Mouse (Mus musculus): Measurements from ENCODE around the gene Arhgap28. TPM values are rescaled to one million over a fixed set of nuclear protein-coding genes. Genes with fewer than 3 reads are reported as not detected.

The Arhgap28 gene
- polyA plus RNA-seq, 1 experiment from 2014 or later: 66.3 TPM

DNA sequence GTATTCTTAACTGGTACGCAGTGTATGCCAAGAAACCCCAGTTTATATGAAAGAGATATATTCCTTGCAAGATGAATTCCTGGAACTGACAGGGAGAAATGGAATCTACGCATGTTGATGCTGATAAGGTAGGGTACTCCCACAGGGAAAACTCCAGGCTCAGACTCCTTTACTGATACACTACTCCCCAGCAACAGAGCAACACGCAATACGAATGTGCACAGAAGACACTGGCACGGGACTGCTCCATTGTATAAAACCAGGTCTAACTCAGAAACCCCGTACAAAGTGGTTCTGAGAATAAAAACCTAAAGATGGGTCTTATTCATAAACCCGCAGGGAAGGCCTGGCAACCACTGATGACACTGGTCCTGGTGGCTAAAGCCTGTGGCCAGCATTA, 45.0 kb downstream of the Arhgap28 start:
- Histone ChIP-seq H3K4me2 (ENCODE audit: low read depth, severe bottlenecking) (no peak overlapping the region), H3K9ac (ENCODE audit: low read length) (no peak overlapping the region), H3K4me3 (ENCODE audit: low read depth, low read length) (no peak overlapping the region), H3K4me1 (ENCODE audit: control insufficient read depth, insufficient read depth, low read length) (peaks cover 18% of the 10 kb centered on the region), H3K36me3 (ENCODE audit: control insufficient read depth, insufficient read depth, low read length) (no peaks in the 10 kb centered on the region), H3K27me3 (ENCODE audit: control insufficient read depth, insufficient read depth, low read length) (no peaks in the 10 kb centered on the region), H3K9me3 (ENCODE audit: control insufficient read depth, low read length) (no peaks in the 10 kb centered on the region), H3K27ac (replicated peaks; ENCODE audit: low read depth, low read length) (no peak overlapping the region)
- no peak for ATAC-seq (ENCODE audit: insufficient number of reproducible peaks, low FRiP score, low TSS enrichment, low read depth)
- no peak for DNase-seq (ENCODE audit: low spot score)
- WGBS: 96% methylated on average over 7 of the region's 7 CpGs

DNA sequence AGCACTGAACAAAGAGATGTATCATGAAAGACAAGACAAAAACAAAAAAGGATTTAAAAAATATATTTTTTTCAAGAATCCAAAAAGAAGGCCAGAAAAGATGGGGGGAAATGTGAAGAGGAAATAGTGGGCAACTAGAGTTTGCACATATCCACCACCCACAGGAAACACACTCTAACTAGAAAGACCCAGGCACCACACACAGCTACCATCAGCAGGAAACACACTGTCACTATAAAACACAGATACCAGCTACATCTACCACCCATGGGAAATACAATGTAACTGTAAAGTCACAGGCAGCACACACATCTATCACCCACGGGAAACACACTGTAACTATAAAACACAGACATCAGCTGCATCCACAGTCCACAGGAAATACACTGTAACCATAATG, 46.3 kb downstream of the Arhgap28 start:
- no peak for DNase-seq (ENCODE audit: low spot score)
- Histone ChIP-seq H3K4me2 (ENCODE audit: low read depth, severe bottlenecking) (no peak overlapping the region), H3K4me1 (ENCODE audit: control insufficient read depth, insufficient read depth, low read length) (peaks cover 31% of the 10 kb centered on the region), H3K9me3 (ENCODE audit: control insufficient read depth, low read length) (no peaks in the 10 kb centered on the region), H3K36me3 (ENCODE audit: control insufficient read depth, insufficient read depth, low read length) (no peaks in the 10 kb centered on the region), H3K27me3 (ENCODE audit: control insufficient read depth, insufficient read depth, low read length) (no peaks in the 10 kb centered on the region), H3K9ac (ENCODE audit: low read length) (no peak overlapping the region), H3K27ac (replicated peaks; ENCODE audit: low read depth, low read length) (no peak overlapping the region), H3K4me3 (ENCODE audit: low read depth, low read length) (no peak overlapping the region)
- ATAC-seq (ENCODE audit: insufficient number of reproducible peaks, low FRiP score, low TSS enrichment, low read depth): no peak
- 88% methylated on average over 1 of the region's 1 CpGs for WGBS

- Histone ChIP-seq H3K4me2 (ENCODE audit: low read depth, severe bottlenecking) (no peak overlapping the region), H3K27ac (replicated peaks; ENCODE audit: low read depth, low read length) (peak overlapping the region; percentile 59), H3K36me3 (ENCODE audit: control insufficient read depth, insufficient read depth, low read length) (no peaks in the 10 kb centered on the region), H3K27me3 (ENCODE audit: control insufficient read depth, insufficient read depth, low read length) (no peaks in the 10 kb centered on the region), H3K9ac (ENCODE audit: low read length) (no peak overlapping the region), H3K4me3 (ENCODE audit: low read depth, low read length) (no peak overlapping the region), H3K4me1 (ENCODE audit: control insufficient read depth, insufficient read depth, low read length) (peaks cover 39% of the 10 kb centered on the region), H3K9me3 (ENCODE audit: control insufficient read depth, low read length) (no peaks in the 10 kb centered on the region)
- 36% methylated on average over 10 of the region's 10 CpGs for WGBS
- ATAC-seq (ENCODE audit: insufficient number of reproducible peaks, low FRiP score, low TSS enrichment, low read depth) (no peak), DNase-seq (ENCODE audit: low spot score) (peak; percentile 55)
These were observed 47.8 kb downstream of the Arhgap28 start for GRCm38 (mm10) chr17:67955876-67956690.

DNA sequence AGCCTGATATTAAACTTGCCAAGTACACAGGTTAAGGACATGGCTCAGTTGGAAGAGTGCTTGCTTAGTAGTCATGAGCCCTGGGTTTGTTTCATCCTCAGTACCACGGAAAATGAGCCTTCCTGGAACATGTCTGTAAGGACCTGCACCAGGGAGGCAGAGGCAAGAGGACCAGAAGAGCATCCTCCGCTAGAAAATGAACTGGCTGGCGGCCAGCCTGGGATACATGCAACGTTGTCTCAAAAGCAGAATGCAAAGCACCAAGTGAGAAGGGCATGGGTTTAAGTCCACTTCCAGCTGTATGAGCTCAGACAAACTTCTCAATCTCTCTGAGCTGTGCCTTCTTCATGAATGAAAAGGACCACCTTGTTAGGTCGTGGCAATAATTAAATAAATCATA, 49.0 kb downstream of the Arhgap28 start:
- no peak for ATAC-seq (ENCODE audit: insufficient number of reproducible peaks, low FRiP score, low TSS enrichment, low read depth)

DNA sequence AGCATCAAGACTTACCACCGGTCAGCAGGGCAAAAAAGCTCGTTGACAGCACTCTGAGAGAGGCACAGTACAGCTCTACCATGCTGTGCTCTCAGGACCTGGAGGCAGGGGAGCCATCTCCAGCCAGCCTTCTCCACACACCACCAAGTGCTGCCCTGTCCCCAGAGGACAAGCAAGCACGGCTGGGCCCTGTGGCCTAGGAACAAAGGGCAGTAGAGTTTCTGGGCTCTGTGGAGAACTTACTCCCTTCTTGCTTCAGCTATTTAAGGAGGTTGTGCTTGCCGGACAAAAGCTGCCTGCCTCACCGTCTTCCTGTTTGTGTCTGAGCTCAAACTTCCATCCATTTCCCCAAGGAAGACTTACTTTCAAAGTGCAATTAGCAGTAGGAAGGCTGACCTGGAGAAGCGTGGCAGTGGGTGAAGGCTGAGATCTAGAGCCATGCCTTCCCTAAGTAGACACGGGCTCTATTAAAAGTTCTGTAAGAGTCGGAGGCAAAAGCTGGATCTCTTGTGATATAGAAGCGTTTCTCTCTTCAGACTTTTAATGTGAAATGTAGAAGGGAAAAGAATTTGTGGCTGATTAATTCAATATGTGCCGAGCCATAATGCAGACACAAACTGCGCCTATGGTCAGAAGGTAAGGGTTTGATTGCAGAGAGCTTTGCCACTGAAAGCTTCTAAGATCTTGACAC, 53.3 kb downstream of the Arhgap28 start:
- ATAC-seq (ENCODE audit: insufficient number of reproducible peaks, low FRiP score, low TSS enrichment, low read depth): peak; percentile 70
- Histone ChIP-seq H3K9me3 (ENCODE audit: control insufficient read depth, low read length) (no peaks in the 10 kb centered on the region), H3K27ac (replicated peaks; ENCODE audit: low read depth, low read length) (peak overlapping the region; percentile 96), H3K9ac (ENCODE audit: low read length) (peak overlapping the region; percentile 64), H3K36me3 (ENCODE audit: control insufficient read depth, insufficient read depth, low read length) (no peaks in the 10 kb centered on the region), H3K4me1 (ENCODE audit: control insufficient read depth, insufficient read depth, low read length) (peaks cover 41% of the 10 kb centered on the region), H3K27me3 (ENCODE audit: control insufficient read depth, insufficient read depth, low read length) (no peaks in the 10 kb centered on the region), H3K4me2 (ENCODE audit: low read depth, severe bottlenecking) (peak overlapping the region; percentile 66), H3K4me3 (ENCODE audit: low read depth, low read length) (peak overlapping the region; percentile 40)
- DNase-seq (ENCODE audit: low spot score): peak; percentile 69
- 12% methylated on average over 11 of the region's 11 CpGs for WGBS

More for the DNA sequence above, 49.0 kb downstream of the Arhgap28 start:
- no peak overlapping the region for H3K9ac ChIP-seq (ENCODE audit: low read length)
- H3K27me3 ChIP-seq (ENCODE audit: control insufficient read depth, insufficient read depth, low read length): no peaks in the 10 kb centered on the region
- no peaks in the 10 kb centered on the region for H3K9me3 ChIP-seq (ENCODE audit: control insufficient read depth, low read length)
- H3K4me1 ChIP-seq (ENCODE audit: control insufficient read depth, insufficient read depth, low read length): peaks cover 44% of the 10 kb centered on the region
- 88% methylated on average over 5 of the region's 5 CpGs for WGBS
- no peak overlapping the region for H3K4me3 ChIP-seq (ENCODE audit: low read depth, low read length)
- no peak overlapping the region for H3K27ac ChIP-seq (replicated peaks; ENCODE audit: low read depth, low read length)
- H3K4me2 ChIP-seq (ENCODE audit: low read depth, severe bottlenecking): no peak overlapping the region
- DNase-seq (ENCODE audit: low spot score): no peak
- no peaks in the 10 kb centered on the region for H3K36me3 ChIP-seq (ENCODE audit: control insufficient read depth, insufficient read depth, low read length)

DNA sequence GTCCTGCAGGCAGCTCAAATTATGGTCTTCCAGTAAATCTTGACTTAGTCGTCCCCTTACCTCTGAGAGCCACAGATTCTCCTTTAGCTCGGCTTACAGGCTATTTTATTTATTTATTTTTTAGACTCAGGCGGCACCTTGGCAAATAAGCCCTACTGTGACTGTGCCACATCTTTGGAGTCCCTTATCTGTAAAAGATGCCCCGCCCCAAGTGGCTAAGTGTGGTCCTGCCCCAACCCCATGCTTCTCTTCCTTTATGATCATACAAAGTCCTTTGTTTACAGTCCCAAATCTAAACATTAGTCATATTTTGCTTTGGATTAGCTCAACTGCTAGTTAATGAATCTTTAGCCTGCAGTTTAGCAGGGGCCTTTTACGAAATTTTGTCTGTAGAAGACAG, 55.3 kb downstream of the Arhgap28 start:
- Histone ChIP-seq H3K36me3 (ENCODE audit: control insufficient read depth, insufficient read depth, low read length) (no peaks in the 10 kb centered on the region), H3K27ac (replicated peaks; ENCODE audit: low read depth, low read length) (no peak overlapping the region), H3K9me3 (ENCODE audit: control insufficient read depth, low read length) (no peaks in the 10 kb centered on the region), H3K4me3 (ENCODE audit: low read depth, low read length) (no peak overlapping the region), H3K4me2 (ENCODE audit: low read depth, severe bottlenecking) (peak overlapping the region; percentile 66), H3K9ac (ENCODE audit: low read length) (no peak overlapping the region), H3K4me1 (ENCODE audit: control insufficient read depth, insufficient read depth, low read length) (peaks cover 31% of the 10 kb centered on the region), H3K27me3 (ENCODE audit: control insufficient read depth, insufficient read depth, low read length) (no peaks in the 10 kb centered on the region)
- ATAC-seq (ENCODE audit: insufficient number of reproducible peaks, low FRiP score, low TSS enrichment, low read depth) (no peak), DNase-seq (ENCODE audit: low spot score) (no peak)
- WGBS: 45% methylated on average over 5 of the region's 5 CpGs

DNA sequence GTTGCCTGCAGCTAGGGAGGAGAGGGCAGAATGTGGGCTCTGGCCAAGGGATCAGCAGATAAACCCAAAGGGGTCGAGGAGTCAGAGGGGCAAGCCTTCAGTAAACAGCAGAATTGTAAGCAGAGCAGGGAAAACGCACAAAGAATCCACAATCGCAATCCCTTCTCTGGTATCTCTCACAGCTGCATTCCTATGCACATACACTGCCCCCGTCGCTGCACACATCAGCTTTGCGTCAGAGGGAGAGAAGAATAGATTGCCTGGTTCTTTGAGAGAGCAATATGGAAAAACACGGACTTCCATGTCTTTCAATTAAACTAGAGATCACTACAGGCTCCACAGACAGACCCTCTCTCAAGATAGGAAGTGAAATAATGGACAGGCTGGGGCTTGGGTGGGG, 58.5 kb downstream of the Arhgap28 start:
- DNase-seq (ENCODE audit: low spot score) (no peak), ATAC-seq (ENCODE audit: insufficient number of reproducible peaks, low FRiP score, low TSS enrichment, low read depth) (no peak)
- Histone ChIP-seq H3K4me1 (ENCODE audit: control insufficient read depth, insufficient read depth, low read length) (peaks cover 11% of the 10 kb centered on the region), H3K36me3 (ENCODE audit: control insufficient read depth, insufficient read depth, low read length) (no peaks in the 10 kb centered on the region), H3K27ac (replicated peaks; ENCODE audit: low read depth, low read length) (no peak overlapping the region), H3K27me3 (ENCODE audit: control insufficient read depth, insufficient read depth, low read length) (no peaks in the 10 kb centered on the region), H3K4me3 (ENCODE audit: low read depth, low read length) (no peak overlapping the region), H3K4me2 (ENCODE audit: low read depth, severe bottlenecking) (no peak overlapping the region), H3K9me3 (ENCODE audit: control insufficient read depth, low read length) (no peaks in the 10 kb centered on the region), H3K9ac (ENCODE audit: low read length) (no peak overlapping the region)
- 79% methylated on average over 7 of the region's 7 CpGs for WGBS

GRCm38 (mm10) chr17:67944256-67944655, 59.7 kb downstream of the Arhgap28 start:
- Histone ChIP-seq H3K4me1 (ENCODE audit: control insufficient read depth, insufficient read depth, low read length) (0 out of 2 replicates have a peak, but pooled peaks cover 1% of the 10 kb centered on the region), H3K9ac (ENCODE audit: low read length) (no peak overlapping the region), H3K36me3 (ENCODE audit: control insufficient read depth, insufficient read depth, low read length) (no peaks in the 10 kb centered on the region), H3K4me2 (ENCODE audit: low read depth, severe bottlenecking) (no peak overlapping the region), H3K27ac (replicated peaks; ENCODE audit: low read depth, low read length) (no peak overlapping the region), H3K4me3 (ENCODE audit: low read depth, low read length) (no peak overlapping the region), H3K9me3 (ENCODE audit: control insufficient read depth, low read length) (no peaks in the 10 kb centered on the region), H3K27me3 (ENCODE audit: control insufficient read depth, insufficient read depth, low read length) (no peaks in the 10 kb centered on the region)
- ATAC-seq (ENCODE audit: insufficient number of reproducible peaks, low FRiP score, low TSS enrichment, low read depth) (no peak), DNase-seq (ENCODE audit: low spot score) (no peak)
- 87% methylated on average over 7 of the region's 7 CpGs for WGBS

All from limb, embryonic 11.5 days (tissue).